Mouse (Mus musculus) limb, embryonic 14.5 days (tissue): ENCODE results near the gene Lgr4. TPM values are rescaled to one million over a fixed set of nuclear protein-coding genes. Genes with fewer than 3 reads are reported as not detected.

Experiments used
- ATAC-seq: fragments of 200-750 bp; cut with Nextera tagmentation; 2 replicates; pipeline ENCODE4 v1.8.0; 2017; ENCODE audit warnings: low read depth, moderate number of reproducible peaks, moderate TSS enrichment; ENCODE audit not compliant: low FRiP score
- DNase-seq: peaks from one replicate; pipeline ENCODE4 v3.0.0-alpha.2; 2015; ENCODE audit warnings: low spot score
- H3K27ac ChIP-seq: fragments of 300-500 bp; sonication (generic); replicated peaks from 2 replicates; pipeline ENCODE4 v1.5.1; 2014; ENCODE audit warnings: low read depth, mild to moderate bottlenecking, low read length, moderate library complexity, mixed read lengths
- H3K27me3 ChIP-seq: fragments of 300-500 bp; sonication (generic); 2 replicates; pipeline ENCODE4 v1.6.1; 2014; ENCODE audit warnings: low read length, mixed read lengths; ENCODE audit not compliant: control insufficient read depth, insufficient read depth
- H3K36me3 ChIP-seq: fragments of 300-500 bp; sonication (generic); 2 replicates; pipeline ENCODE4 v1.6.1; 2014; ENCODE audit warnings: mild to moderate bottlenecking, low read length, moderate library complexity, mixed read lengths; ENCODE audit not compliant: control insufficient read depth, insufficient read depth
- H3K4me1 ChIP-seq: fragments of 300-500 bp; sonication (generic); 2 replicates; pipeline ENCODE4 v1.6.1; 2014; ENCODE audit warnings: antibody characterized with exemption, low read length, mixed read lengths; ENCODE audit not compliant: control insufficient read depth, insufficient read depth
- H3K4me2 ChIP-seq: fragments of 300-500 bp; sonication (generic); replicated peaks from 2 replicates; pipeline ENCODE4 v1.6.1; 2014; ENCODE audit warnings: low read depth, mild to moderate bottlenecking, low read length, moderate library complexity; ENCODE audit not compliant: severe bottlenecking
- H3K4me3 ChIP-seq: fragments of 300-500 bp; sonication (generic); replicated peaks from 2 replicates; pipeline ENCODE4 v1.5.1; 2014; ENCODE audit warnings: low read length
- H3K9ac ChIP-seq: fragments of 300-500 bp; sonication (generic); 2 replicates; pipeline ENCODE4 v1.6.1; 2014; ENCODE audit warnings: mild to moderate bottlenecking, low read depth, low read length, moderate library complexity; ENCODE audit not compliant: severe bottlenecking
- H3K9me3 ChIP-seq: fragments of 300-500 bp; sonication (generic); 2 replicates; pipeline ENCODE4 v1.6.1; 2016; ENCODE audit warnings: low read length; ENCODE audit not compliant: control insufficient read depth
- POLR2A ChIP-seq: fragments of 200-500 bp; IDR thresholded peaks from 2 replicates; pipeline ENCODE4 v1.8.0; 2012; ENCODE audit warnings: inconsistent platforms, mild to moderate bottlenecking, moderate library complexity, borderline replicate concordance; ENCODE audit not compliant: insufficient read depth, insufficient read length; ENCODE audit errors: extremely low read depth
- WGBS: fragments of 180-500 bp; shearing (Covaris S2); extraction: QIAGEN DNeasy Blood & Tissue Kit; methylation state at CpG from one replicate; pipeline ENCODE4 v1.1.7; 2014; 5-methylcytosine and 5-hydroxymethylcytosine counted together
- polyA plus RNA-seq, 2 experiments: library from polyadenylated mRNA; depleted of rRNA in 1 of 2; stranded (reverse) in 1 of 2; unstranded in 1 of 2; fragments of >200 nt; fragmentation: Nextera tagmentation in 1 of 2; extraction: Ambion mirVana in 1 of 2; gene quantifications; 2 replicates each; pipeline versions ENCODE4 v1.2.1 to v1.2.3; 2012 to 2014

The Lgr4 gene
- polyA plus RNA-seq, 2 experiments: 27.8 to 32.3 TPM

GRCm38 (mm10) chr2:109896311-109896710 lies 21.1 kb upstream of the Lgr4 start:
- ATAC-seq (no peak), DNase-seq (no peak)
- Histone ChIP-seq H3K4me3 (no peak overlapping the region), H3K27ac (no peak overlapping the region), H3K9ac (no peak overlapping the region), H3K36me3 (peaks cover 61% of the 10 kb centered on the region), H3K4me1 (peaks cover 10% of the 10 kb centered on the region), H3K27me3 (no peaks in the 10 kb centered on the region), H3K9me3 (no peaks in the 10 kb centered on the region), H3K4me2 (no peak overlapping the region)
- 85% methylated on average over 7 of the region's 7 CpGs for WGBS
- TF ChIP-seq POLR2A: no peak

- H3K4me2 ChIP-seq: no peak overlapping the region
- no peak overlapping the region for H3K27ac ChIP-seq
- 71% methylated on average over 7 of the region's 7 CpGs for WGBS
- no peaks in the 10 kb centered on the region for H3K9me3 ChIP-seq
- H3K9ac ChIP-seq: no peak overlapping the region
- DNase-seq (no peak), ATAC-seq (no peak)
- H3K27me3 ChIP-seq: no peaks in the 10 kb centered on the region
- no peak for TF ChIP-seq POLR2A
- H3K4me3 ChIP-seq: no peak overlapping the region
- H3K4me1 ChIP-seq: no peaks in the 10 kb centered on the region
- peaks cover 35% of the 10 kb centered on the region for H3K36me3 ChIP-seq
Measured at GRCm38 (mm10) chr2:109902869-109903268, 14.6 kb upstream of the Lgr4 start.

- Histone ChIP-seq H3K27ac (no peak overlapping the region), H3K27me3 (no peaks in the 10 kb centered on the region), H3K4me1 (0 out of 2 replicates have a peak, but pooled peaks cover 4% of the 10 kb centered on the region), H3K4me2 (no peak overlapping the region), H3K4me3 (no peak overlapping the region), H3K9me3 (no peaks in the 10 kb centered on the region), H3K36me3 (peaks cover 25% of the 10 kb centered on the region), H3K9ac (no peak overlapping the region)
- under 1% methylated on average over 7 of the region's 7 CpGs for WGBS
- peak; percentile 43; the same call in 1 of the 2 replicates for ATAC-seq
- no peak for TF ChIP-seq POLR2A
- DNase-seq: peak; percentile 96
Measured at GRCm38 (mm10) chr2:109904171-109904821, 13.2 kb upstream of the Lgr4 start.

GRCm38 (mm10) chr2:109909122-109909521 lies 8.3 kb upstream of the Lgr4 start:
- Histone ChIP-seq H3K4me3 (no peak overlapping the region), H3K27ac (no peak overlapping the region), H3K4me2 (no peak overlapping the region), H3K9ac (no peak overlapping the region), H3K36me3 (no peaks in the 10 kb centered on the region; the same call in 1 of the 2 replicates), H3K9me3 (peaks cover 4% of the 10 kb centered on the region; the same call in 1 of the 2 replicates), H3K4me1 (0 out of 2 replicates have a peak, but pooled peaks cover 4% of the 10 kb centered on the region), H3K27me3 (no peaks in the 10 kb centered on the region)
- ATAC-seq (no peak), DNase-seq (no peak)
- 71% methylated on average over 2 of the region's 2 CpGs for WGBS
- no peak for TF ChIP-seq POLR2A

GRCm38 (mm10) chr2:109912216-109912615 lies 5.2 kb upstream of the Lgr4 start:
- Histone ChIP-seq H3K9ac (no peak overlapping the region), H3K36me3 (no peaks in the 10 kb centered on the region; the same call in 1 of the 2 replicates), H3K4me3 (no peak overlapping the region), H3K27ac (no peak overlapping the region), H3K27me3 (no peaks in the 10 kb centered on the region), H3K9me3 (peaks cover 4% of the 10 kb centered on the region; the same call in 1 of the 2 replicates), H3K4me1 (0 out of 2 replicates have a peak, but pooled peaks cover 8% of the 10 kb centered on the region), H3K4me2 (no peak overlapping the region)
- 75% methylated on average over 8 of the region's 8 CpGs for WGBS
- ATAC-seq (no peak), DNase-seq (no peak)
- no peak for TF ChIP-seq POLR2A
